Mouse (Mus musculus): ENCODE results near the gene Samd9l. TPM values are rescaled to one million over a fixed set of nuclear protein-coding genes. Genes with fewer than 3 reads are reported as not detected.

The Samd9l gene
- 1.3 and 1.4 TPM in 2 replicates for polyA plus RNA-seq (2012; rRNA removed)

DNA sequence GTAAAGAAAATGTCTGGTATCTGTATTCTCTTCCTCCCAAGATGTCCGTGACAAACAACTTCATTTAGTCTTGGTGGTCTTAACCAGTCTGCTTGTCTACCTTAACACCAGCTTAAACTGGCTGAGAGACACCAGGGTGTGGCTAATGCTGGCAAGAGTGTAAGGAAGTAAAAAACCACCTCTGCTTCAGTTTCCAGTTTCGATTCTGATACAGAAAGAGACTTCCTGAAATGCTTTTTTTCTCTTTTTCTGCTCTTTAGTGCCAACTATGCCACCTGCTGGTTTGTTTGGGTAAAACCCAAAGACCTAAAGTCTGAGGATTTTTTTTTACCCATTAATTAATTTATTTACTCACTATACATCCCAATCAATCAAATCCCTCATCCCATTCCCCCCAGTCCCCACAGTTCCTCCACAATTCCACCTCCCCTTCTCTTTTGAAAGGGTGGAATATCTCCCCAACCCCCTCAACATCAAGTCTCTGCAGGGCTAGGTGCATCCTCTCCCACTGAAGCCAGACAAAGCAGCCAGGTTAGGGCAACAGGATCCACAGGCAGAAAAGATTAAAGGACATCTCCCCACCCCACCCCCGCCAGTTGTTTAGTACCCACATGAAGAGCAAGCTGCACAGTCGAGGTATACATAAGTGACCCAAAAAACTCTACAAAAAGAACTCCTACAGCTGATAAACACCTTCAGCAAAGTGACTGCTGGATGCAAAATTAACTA, at the start of gene Samd9l:
Gene Samd9l (minus strand): TSS at position 233 of the 729 bp plus-strand sequence.

Other genes starting within 250 kb of the Samd9l start
- 75.1 and 87.6 TPM in 2 replicates for gene Hepacam2, start 98.7 kb upstream of the Samd9l start, polyA plus RNA-seq (2012; rRNA removed)
- 1.7 and 2.1 TPM in 2 replicates for gene Vps50, start 98.8 kb upstream of the Samd9l start, polyA plus RNA-seq (2012; rRNA removed)

All from colon, adult 2 months (tissue).